Mouse (Mus musculus): ENCODE measurements around the gene Fscn1. TPM values are rescaled to one million over a fixed set of nuclear protein-coding genes. Genes with fewer than 3 reads are reported as not detected.

The Fscn1 gene
- polyA plus RNA-seq, 1 experiment = 634 TPM

DNA sequence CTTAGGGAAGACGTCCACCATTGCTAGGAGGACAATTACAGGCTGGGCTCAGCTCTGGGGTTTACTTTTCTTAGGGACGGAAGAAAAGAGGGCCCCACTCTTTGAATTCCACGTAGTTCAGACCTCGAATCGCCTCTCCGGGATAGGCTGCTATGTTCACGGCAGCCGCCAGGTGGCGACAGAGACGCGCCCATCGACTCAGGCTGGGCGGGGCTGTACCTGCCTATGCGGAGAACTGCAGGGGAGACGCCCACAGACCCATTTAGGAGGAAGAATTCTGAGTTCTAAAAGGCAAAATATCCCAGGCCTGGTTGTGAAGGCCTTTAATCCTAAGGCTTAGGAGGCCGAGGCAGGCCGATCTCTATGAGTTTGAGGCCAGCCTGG is 23.8 kb upstream of the Fscn1 start:
- TF ChIP-seq CTCF (IDR thresholded peaks at IDR 0.05; ENCODE audit: borderline replicate concordance, extremely low read depth, insufficient read depth, insufficient read length) (peak; percentile 97), POLR2A (IDR thresholded peaks at IDR 0.05; ENCODE audit: borderline replicate concordance, extremely low read depth, insufficient read depth, insufficient read length, poor library complexity, severe bottlenecking) (no peak)
- DNase-seq (ENCODE audit: low read depth) = peak; percentile 71

DNA sequence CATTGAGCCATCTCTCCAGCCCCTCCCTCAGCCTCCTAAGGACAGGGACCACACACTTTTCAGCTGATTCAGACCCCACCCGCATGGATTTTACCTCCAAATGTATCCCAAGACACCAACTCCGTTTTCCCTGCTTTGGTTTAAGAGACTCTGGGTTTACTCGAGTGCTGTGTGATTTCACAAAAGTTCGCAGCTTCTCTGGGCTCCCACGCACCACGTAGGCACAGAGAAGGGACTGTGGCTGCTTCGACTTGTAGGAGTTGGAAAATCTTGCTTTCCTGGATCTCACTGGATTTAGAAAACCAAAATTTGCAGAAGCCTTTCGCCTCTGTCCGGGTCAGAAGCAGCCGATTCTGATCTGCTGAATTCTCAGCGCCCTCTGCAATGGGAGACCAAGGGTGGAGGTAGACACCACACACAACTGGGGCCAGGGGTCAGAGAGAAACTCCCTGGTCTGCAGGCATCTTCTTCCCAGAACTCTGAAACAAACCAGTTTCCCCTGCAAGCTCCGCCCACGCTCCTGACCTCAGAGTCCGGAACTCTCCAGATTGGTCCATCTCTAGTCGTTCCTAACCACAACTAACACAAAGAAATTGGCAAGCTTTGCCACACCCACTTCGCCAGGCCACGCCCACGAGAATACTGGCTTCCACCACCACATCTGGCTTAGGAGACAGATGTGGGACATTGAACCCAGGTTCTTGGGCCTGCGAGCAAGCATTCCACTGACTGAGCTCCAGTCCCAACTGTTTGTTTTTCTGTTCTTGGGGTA is 22.0 kb upstream of the Fscn1 start:
- no peak for DNase-seq (ENCODE audit: low read depth)

DNA sequence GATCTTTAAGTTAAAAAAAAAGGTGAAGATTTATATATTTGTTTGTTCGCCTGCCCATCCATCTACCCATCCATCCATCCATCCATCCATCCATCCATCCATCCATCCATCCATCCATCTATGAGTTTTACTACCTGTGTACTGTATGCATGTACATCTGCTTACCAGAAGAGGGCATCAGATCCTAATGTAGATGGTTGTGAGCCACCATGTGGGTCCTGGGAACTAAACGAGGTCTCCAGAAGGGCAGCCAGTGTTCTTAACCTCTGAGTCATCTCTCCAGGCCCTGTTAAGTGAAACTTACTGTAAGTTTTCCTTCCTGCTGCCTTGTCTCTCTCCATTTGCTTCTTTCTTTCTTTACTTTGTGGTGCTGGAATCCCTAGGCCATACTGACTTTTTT is 19.8 kb upstream of the Fscn1 start:
- TF ChIP-seq CTCF (IDR thresholded peaks at IDR 0.05; ENCODE audit: borderline replicate concordance, extremely low read depth, insufficient read depth, insufficient read length) = peak; percentile 4; the same call in 1 of the 2 replicates
- no peak for TF ChIP-seq POLR2A (IDR thresholded peaks at IDR 0.05; ENCODE audit: borderline replicate concordance, extremely low read depth, insufficient read depth, insufficient read length, poor library complexity, severe bottlenecking)
- DNase-seq (ENCODE audit: low read depth) = no peak

More for the DNA sequence above, 22.0 kb upstream of the Fscn1 start:
- no peak for TF ChIP-seq CTCF (IDR thresholded peaks at IDR 0.05; ENCODE audit: borderline replicate concordance, extremely low read depth, insufficient read depth, insufficient read length)
- no peak for TF ChIP-seq POLR2A (IDR thresholded peaks at IDR 0.05; ENCODE audit: borderline replicate concordance, extremely low read depth, insufficient read depth, insufficient read length, poor library complexity, severe bottlenecking)

DNA sequence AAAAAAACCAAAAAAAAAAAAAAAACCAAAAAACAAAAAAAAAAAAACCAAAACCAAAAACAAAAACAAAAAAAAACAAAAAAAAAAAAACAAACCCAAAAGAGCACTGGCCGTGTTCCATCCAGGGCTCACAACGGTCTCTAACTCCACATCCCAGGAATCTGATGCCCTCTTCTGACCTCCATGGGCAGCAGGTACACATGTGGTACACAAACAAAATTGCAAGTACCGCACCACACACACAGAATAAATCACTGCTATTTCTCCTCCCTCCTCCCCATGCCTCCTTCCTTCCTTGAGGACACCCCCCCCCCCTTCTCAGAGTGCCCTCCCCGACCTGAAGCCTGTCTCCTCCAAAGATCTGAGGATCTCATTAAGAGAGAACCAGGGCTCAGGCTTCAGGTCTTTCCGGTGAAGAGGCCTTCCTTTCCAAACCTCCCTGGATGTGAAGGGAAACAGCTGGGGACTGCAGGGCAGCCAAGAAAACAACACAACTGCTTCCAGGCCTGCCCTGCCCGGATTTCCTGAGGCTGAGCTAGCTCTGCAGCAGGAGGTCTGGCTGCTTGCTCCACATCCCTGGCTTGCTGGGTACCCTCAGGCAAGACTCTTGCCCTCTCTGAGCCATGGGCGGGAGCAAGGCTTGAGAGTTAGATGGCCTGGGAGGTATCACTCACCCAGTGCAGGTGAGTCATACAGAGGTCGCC is 15.0 kb upstream of the Fscn1 start:
- no peak for TF ChIP-seq POLR2A (IDR thresholded peaks at IDR 0.05; ENCODE audit: borderline replicate concordance, extremely low read depth, insufficient read depth, insufficient read length, poor library complexity, severe bottlenecking)
- no peak for TF ChIP-seq CTCF (IDR thresholded peaks at IDR 0.05; ENCODE audit: borderline replicate concordance, extremely low read depth, insufficient read depth, insufficient read length)

DNA sequence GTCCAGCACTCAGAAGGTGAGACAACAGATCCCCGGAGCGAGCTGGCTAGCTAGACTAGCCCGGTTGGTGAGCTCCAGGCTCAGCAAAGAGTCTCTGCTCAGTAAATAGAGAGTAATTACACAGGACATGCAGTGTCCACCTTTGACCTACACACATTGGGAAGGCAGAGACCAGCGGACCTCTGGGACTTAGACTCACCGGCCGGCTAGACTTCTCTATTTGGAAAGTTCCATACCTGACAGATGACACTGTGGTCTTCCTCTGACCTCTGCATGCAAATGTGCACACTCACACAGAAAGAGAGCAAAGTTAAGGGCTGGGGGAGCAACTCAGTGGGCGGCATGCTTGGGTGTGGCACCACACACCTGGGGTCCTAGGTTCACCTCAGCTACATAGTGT is 12.7 kb upstream of the Fscn1 start:
- TF ChIP-seq POLR2A (IDR thresholded peaks at IDR 0.05; ENCODE audit: borderline replicate concordance, extremely low read depth, insufficient read depth, insufficient read length, poor library complexity, severe bottlenecking) = no peak

More for the DNA sequence above, 15.0 kb upstream of the Fscn1 start:
- peak; percentile 22 for DNase-seq (ENCODE audit: low read depth)

DNA sequence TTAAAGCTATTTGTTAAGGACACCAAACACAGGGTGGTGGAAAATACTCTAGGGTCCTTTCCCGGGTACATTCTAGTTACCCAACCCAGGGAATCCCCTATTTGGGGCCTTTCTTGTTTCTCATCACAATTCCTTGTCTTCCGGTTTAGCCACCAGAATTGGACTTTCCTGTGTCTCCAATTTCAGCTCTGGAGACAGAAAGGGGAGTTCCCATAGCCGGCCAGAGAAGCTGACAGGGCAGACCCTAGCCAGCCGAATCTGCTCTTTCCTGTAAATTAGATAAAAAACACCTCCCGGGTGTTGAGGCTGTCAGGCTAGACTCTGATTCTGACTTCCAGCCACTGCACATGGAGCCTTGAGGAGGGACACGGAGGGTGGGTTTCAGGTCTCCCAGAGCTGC is 10.6 kb upstream of the Fscn1 start:
- no peak for DNase-seq (ENCODE audit: low read depth)
- TF ChIP-seq POLR2A (IDR thresholded peaks at IDR 0.05; ENCODE audit: borderline replicate concordance, extremely low read depth, insufficient read depth, insufficient read length, poor library complexity, severe bottlenecking) = no peak
- TF ChIP-seq CTCF (IDR thresholded peaks at IDR 0.05; ENCODE audit: borderline replicate concordance, extremely low read depth, insufficient read depth, insufficient read length) = no peak

More for the DNA sequence above, 12.7 kb upstream of the Fscn1 start:
- DNase-seq (ENCODE audit: low read depth) = no peak

DNA sequence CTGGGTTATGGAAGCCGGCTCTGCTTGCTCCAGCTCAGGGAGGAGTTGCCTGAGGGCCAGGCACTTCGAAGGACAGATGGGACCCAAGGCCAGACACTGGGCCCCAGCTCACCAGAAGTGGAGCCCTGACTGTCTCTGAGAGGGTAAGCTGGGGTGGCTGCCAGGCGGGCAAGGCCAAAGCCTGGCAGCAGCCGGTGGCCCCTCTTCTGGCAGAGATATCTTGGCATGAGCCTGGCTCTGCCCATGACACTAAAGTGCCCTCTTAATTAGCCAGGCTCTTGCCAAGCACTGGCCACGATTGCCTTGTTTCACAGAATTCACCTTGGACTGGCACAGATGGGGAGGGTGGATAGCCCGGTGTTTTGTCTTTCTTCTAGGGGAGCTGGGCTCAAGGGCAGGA is 9.7 kb upstream of the Fscn1 start:
- DNase-seq (ENCODE audit: low read depth) = peak; percentile 74

DNA sequence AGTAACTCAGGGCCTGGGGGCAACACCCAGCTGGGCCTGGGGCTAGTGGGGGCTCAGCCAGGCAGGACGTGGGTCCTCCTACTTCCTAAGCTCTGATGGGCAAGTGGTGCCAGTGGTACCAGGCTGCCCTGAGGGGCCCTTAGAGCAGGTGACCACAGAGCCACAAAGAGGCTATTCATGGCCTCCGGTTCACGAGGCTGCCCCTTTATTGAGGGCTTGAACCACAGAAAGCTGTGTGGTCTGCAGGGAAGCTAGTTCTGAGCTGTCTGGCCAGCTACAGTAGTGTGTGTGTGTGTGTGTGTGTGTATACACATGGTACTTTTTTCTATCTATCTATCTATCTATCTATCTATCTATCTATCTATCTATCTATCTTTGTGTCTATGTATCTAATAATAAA is 6.5 kb upstream of the Fscn1 start:
- TF ChIP-seq POLR2A (IDR thresholded peaks at IDR 0.05; ENCODE audit: borderline replicate concordance, extremely low read depth, insufficient read depth, insufficient read length, poor library complexity, severe bottlenecking) (no peak), CTCF (IDR thresholded peaks at IDR 0.05; ENCODE audit: borderline replicate concordance, extremely low read depth, insufficient read depth, insufficient read length) (no peak)
- DNase-seq (ENCODE audit: low read depth) = no peak

More for the DNA sequence above, 9.7 kb upstream of the Fscn1 start:
- TF ChIP-seq POLR2A (IDR thresholded peaks at IDR 0.05; ENCODE audit: borderline replicate concordance, extremely low read depth, insufficient read depth, insufficient read length, poor library complexity, severe bottlenecking) (no peak), CTCF (IDR thresholded peaks at IDR 0.05; ENCODE audit: borderline replicate concordance, extremely low read depth, insufficient read depth, insufficient read length) (no peak)

DNA sequence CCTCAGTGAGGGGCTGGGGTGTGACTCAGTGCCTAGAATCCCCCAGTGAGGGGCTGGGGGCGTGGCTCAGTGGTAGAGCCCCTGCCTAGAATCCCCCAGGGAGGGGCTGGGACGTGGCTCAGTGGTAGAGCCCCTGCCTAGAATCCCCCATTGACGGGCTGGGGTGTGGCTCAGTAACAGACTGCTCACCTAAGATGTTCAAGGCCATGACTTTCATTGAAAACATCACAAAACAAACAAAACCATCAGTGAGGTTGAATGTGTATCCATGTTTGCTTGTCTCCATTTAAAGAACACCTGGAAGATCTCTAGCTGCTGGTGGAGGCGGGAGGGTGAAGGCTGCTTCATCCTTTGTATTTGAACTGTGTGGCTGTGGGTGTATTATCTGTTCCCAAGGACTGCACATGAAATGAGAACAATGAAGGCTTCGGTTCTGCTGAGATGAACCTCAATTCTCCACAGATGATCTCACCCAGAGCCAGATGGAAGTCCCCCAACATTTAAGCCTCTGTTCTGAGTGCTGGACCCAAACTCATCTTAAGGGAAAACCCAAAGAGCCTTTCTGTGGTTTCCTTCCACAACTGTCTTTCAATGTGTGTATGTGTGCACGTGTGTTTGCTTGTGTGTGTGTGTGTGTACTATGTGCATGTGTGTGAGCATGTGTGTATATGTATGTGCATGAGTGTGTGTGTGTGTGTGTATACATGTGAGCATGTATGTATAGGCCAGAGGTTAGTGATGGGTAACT is 3.0 kb upstream of the Fscn1 start:
- TF ChIP-seq CTCF (IDR thresholded peaks at IDR 0.05; ENCODE audit: borderline replicate concordance, extremely low read depth, insufficient read depth, insufficient read length) = no peak
- TF ChIP-seq POLR2A (IDR thresholded peaks at IDR 0.05; ENCODE audit: borderline replicate concordance, extremely low read depth, insufficient read depth, insufficient read length, poor library complexity, severe bottlenecking) = no peak
- DNase-seq (ENCODE audit: low read depth) = no peak

DNA sequence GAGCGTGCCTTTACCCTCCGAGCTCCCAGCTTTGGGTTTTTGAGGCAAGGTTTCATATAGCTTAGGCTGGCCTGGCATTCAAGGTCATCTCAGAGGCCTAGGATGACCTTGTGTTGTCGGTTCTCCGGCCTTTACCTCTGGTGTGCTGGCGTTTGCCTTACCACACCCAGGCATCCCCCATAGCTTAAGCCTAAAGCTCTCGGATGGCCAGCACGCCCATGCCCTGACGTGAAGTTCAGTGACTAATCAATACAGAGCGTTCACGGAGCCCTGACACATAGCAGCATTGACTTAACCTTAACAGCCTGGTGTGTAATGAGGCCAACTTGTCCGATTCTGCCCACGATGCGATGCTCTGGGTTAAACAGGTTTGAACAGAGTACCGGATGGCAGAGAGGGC is 1.7 kb upstream of the Fscn1 start:
- TF ChIP-seq CTCF (IDR thresholded peaks at IDR 0.05; ENCODE audit: borderline replicate concordance, extremely low read depth, insufficient read depth, insufficient read length) (no peak), POLR2A (IDR thresholded peaks at IDR 0.05; ENCODE audit: borderline replicate concordance, extremely low read depth, insufficient read depth, insufficient read length, poor library complexity, severe bottlenecking) (no peak)
- no peak for DNase-seq (ENCODE audit: low read depth)

DNA sequence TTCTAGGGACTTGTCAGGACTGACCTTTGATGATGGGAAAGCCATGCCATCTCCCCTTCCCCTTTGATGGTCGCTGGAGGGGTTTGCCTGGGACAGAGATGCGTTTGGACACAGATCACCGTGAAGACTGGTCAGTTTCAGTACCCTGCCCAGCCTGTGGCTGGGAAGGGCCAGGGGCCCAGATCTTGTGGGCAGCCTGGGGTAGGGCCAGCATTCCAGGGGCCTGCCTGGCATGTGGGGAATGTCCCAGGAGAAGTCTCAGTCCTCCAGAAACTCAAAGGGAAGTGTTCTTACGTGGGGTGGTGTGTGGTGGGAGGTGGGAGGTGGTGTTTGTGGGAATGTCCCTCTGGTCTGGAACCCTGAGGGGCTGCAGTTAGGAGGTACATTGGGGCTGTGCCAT is 987 bp upstream of the Fscn1 start:
- DNase-seq (ENCODE audit: low read depth) = no peak
- no peak for TF ChIP-seq CTCF (IDR thresholded peaks at IDR 0.05; ENCODE audit: borderline replicate concordance, extremely low read depth, insufficient read depth, insufficient read length)
- no peak for TF ChIP-seq POLR2A (IDR thresholded peaks at IDR 0.05; ENCODE audit: borderline replicate concordance, extremely low read depth, insufficient read depth, insufficient read length, poor library complexity, severe bottlenecking)
